Comparison of ENCODE assay signal across 8 mouse cellular contexts in the genomic region with DNA sequence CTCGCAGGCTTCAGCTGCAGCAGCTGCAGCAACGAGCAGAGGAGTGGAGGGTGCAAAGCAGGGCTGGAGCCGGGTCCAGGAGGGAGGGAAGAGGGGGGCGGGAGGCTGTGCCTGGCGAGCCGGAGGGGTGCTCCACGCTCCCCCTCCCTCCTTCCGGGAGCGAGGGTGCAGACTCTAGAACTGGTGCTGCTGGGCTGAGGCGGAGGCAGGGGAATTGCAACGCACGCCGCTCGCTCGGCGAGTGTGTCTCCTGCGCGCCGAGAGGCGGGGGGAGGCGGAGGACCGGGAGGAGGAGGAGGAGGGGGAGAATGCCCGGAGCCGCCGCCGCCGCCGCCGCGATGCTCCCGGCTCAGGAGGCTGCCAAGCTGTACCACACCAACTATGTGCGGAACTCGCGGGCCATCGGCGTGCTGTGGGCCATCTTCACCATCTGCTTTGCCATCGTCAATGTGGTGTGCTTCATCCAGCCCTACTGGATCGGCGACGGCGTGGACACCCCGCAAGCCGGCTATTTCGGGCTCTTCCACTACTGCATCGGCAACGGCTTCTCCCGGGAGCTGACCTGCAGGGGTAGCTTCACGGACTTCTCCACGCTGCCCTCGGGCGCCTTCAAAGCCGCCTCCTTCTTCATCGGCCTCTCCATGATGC. TPM values are rescaled to one million over a fixed set of nuclear protein-coding genes. Genes with fewer than 3 reads are reported as not detected.
DNase-seq lines count a peak whose midpoint lies in the region; ATAC-seq and TF ChIP-seq lines count a peak whose summit lies in the region.

A gene (plus strand): TSS at position 175 of the 648 bp plus-strand sequence.

- DNase-seq in testis, postnatal 14 days (ENCODE audit: low spot score): no peak
- DNase-seq in cerebellum, postnatal 10 days: peak; percentile 71 to 76
- peak; percentile 27 to 54 for DNase-seq in frontal cortex, postnatal 10 days (ENCODE audit: low spot score in 2 of 2)
- peak; percentile 15 to 39 for DNase-seq in layer of hippocampus, adult 2 months (ENCODE audit: low spot score in 2 of 2)
- DNase-seq in lung, postnatal 4 days: peak; percentile 5 to 24

- no peak within 1 kb of the TSS for H3K27ac ChIP-seq in testis, adult 2 months (ENCODE audit: control insufficient read depth, insufficient read depth, low read depth, low read length)
- peak within 1 kb of the TSS; percentile 11; the same call in 1 of the 2 replicates for H3K27ac ChIP-seq in layer of hippocampus, adult 2 months
- no peak within 1 kb of the TSS for H3K27ac ChIP-seq in small intestine, adult 2 months (ENCODE audit: insufficient read depth, low read depth, low read length)

- ATAC-seq in erythroblast, adult 5-6 weeks (replicated peaks; ENCODE audit: low FRiP score, poor library complexity, severe bottlenecking): no peak

- TF ChIP-seq POLR2A in testis, adult 2 months (IDR thresholded peaks at IDR 0.05; ENCODE audit: control insufficient read depth, low read depth, low read length): no peak
- no peak for TF ChIP-seq POLR2A in small intestine, adult 2 months (IDR thresholded peaks at IDR 0.05; ENCODE audit: low read depth, low read length)

- peaks cover 8% of the 10 kb centered on the region for H3K4me1 ChIP-seq in testis, adult 2 months (ENCODE audit: control insufficient read depth, insufficient read depth, low read length)
- no peaks in the 10 kb centered on the region for H3K4me1 ChIP-seq in small intestine, adult 2 months (ENCODE audit: control insufficient read depth, insufficient read depth, insufficient read length, low read length)

- H3K36me3 ChIP-seq in testis, adult 2 months (ENCODE audit: control insufficient read depth, insufficient read depth, low read length): no peaks in the 10 kb centered on the region
- no peaks in the 10 kb centered on the region for H3K36me3 ChIP-seq in small intestine, adult 2 months (ENCODE audit: control insufficient read depth, insufficient read depth, low read length)

- 2% methylated on average over 50 of the region's 53 CpGs for WGBS in small intestine, adult 2 months

- peak within 1 kb of the TSS; percentile 28 for H3K4me3 ChIP-seq in testis, adult 2 months (ENCODE audit: control insufficient read depth, low read depth, low read length)
- peak within 1 kb of the TSS; percentile 61 for H3K4me3 ChIP-seq in layer of hippocampus, adult 2 months
- peak within 1 kb of the TSS; percentile 31 for H3K4me3 ChIP-seq in small intestine, adult 2 months (ENCODE audit: low read depth, low read length)

- TF ChIP-seq CTCF in testis, adult 2 months (IDR thresholded peaks at IDR 0.05; ENCODE audit: control insufficient read depth, insufficient read depth, insufficient replicate concordance, low read depth, low read length): no peak
- TF ChIP-seq CTCF in layer of hippocampus, adult 2 months (conservative IDR thresholded peaks at IDR 0.05): no peak
- TF ChIP-seq CTCF in small intestine, adult 2 months (IDR thresholded peaks at IDR 0.05; ENCODE audit: extremely low read depth, insufficient read length, insufficient replicate concordance, low read depth, low read length): no peak

- no peaks in the 10 kb centered on the region for H3K27me3 ChIP-seq in testis, adult 2 months (ENCODE audit: control insufficient read depth, insufficient read depth, low read length)
- H3K27me3 ChIP-seq in small intestine, adult 2 months (ENCODE audit: control insufficient read depth, insufficient read depth, low read length): no peaks in the 10 kb centered on the region

RNA-seq across cellular contexts. Expression of the gene that starts here (rescaled TPM):
- polyA plus RNA-seq in testis, adult 2 months (2012; rRNA removed): 0.64 and 0.76 TPM in 2 replicates
- 10 to 100 TPM; 10.9 to 11.3 TPM for total RNA-seq in layer of hippocampus, adult 2 months (2021)
- 0.14 TPM in 1 of 2 replicates, not detected in the other for polyA plus RNA-seq in small intestine, adult 2 months (2012; rRNA removed)
- total RNA-seq in erythroblast, adult 5-6 weeks (2015; ENCODE audit: low replicate concordance): 0.42 TPM in 1 of 2 replicates, not detected in the other
- total RNA-seq in erythroblast, adult 5-6 weeks (2017; ENCODE audit: low replicate concordance): not detected in 2 replicates

Comparison
In these comparisons a context has a peak if more than half of its experiments do, and no peak if none do; other contexts are left out.
1. RNA of the gene that starts here (total RNA-seq): 10.9 to 11.3 TPM in layer of hippocampus, adult 2 months; 0.42 TPM in erythroblast, adult 5-6 weeks; every median in the first group is over 4 times any median in the second.
2. Peak in every context shown above with its lines, with median percentiles within 50 percentile points of each other: H3K4me3 ChIP-seq.